Mouse (Mus musculus): Measurements from ENCODE around the gene Foxa3. TPM values are rescaled to one million over a fixed set of nuclear protein-coding genes. Genes with fewer than 3 reads are reported as not detected.

Gene Foxa3
- polyA plus RNA-seq, 1 experiment from 2014 or later, result not detected

- DNase-seq (ENCODE audit: low spot score), result no peak
- Histone ChIP-seq H3K36me3 (peaks cover 96% of the 10 kb centered on the region), H3K9me3 (replicated peaks) (no peaks in the 10 kb centered on the region), H3K27me3 (ENCODE audit: low read depth, poor library complexity, severe bottlenecking) (no peaks in the 10 kb centered on the region), H3K4me3 (no peak overlapping the region), H3K27ac (no peak overlapping the region), H3K4me1 (peaks cover 11% of the 10 kb centered on the region)
- WGBS, result 77% methylated on average over 4 of the region's 4 CpGs
Measured at GRCm38 (mm10) chr7:19051161-19051560, 27.8 kb upstream of the Foxa3 start.

DNA sequence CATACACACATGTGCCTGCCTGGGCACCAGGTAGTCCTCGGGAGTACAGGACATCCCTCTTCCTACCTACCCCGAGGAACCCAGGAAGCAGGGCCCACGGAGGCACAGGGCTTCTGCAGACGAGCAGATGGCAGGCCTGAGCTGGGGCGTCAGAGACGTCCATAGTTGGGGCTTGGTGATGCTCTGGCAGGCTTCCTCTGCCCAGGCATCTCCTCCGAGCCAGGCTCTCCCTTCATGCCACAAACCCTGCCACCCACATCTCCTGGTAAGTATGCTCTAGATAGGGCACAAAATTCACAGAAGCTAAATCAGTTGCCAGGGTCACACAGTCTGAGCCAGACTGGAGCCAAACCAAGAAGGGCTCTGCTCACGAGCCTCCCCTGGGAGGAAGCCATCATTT is 26.8 kb upstream of the Foxa3 start:
- Histone ChIP-seq H3K4me1 (peaks cover 11% of the 10 kb centered on the region), H3K4me3 (no peak overlapping the region), H3K36me3 (peaks cover 99% of the 10 kb centered on the region), H3K9me3 (replicated peaks) (no peaks in the 10 kb centered on the region), H3K27ac (no peak overlapping the region), H3K27me3 (ENCODE audit: low read depth, poor library complexity, severe bottlenecking) (no peaks in the 10 kb centered on the region)
- 90% methylated on average over 8 of the region's 8 CpGs for WGBS
- DNase-seq (ENCODE audit: low spot score), result no peak

GRCm38 (mm10) chr7:19049252-19049651 is 25.9 kb upstream of the Foxa3 start:
- WGBS, result 90% methylated on average over 5 of the region's 5 CpGs
- H3K4me3 ChIP-seq, result no peak overlapping the region
- H3K4me1 ChIP-seq, result peaks cover 6% of the 10 kb centered on the region
- no peak overlapping the region for H3K27ac ChIP-seq
- no peaks in the 10 kb centered on the region for H3K9me3 ChIP-seq (replicated peaks)
- H3K36me3 ChIP-seq, result peaks cover 99% of the 10 kb centered on the region
- H3K27me3 ChIP-seq (ENCODE audit: low read depth, poor library complexity, severe bottlenecking), result no peaks in the 10 kb centered on the region
- no peak for DNase-seq (ENCODE audit: low spot score)

DNA sequence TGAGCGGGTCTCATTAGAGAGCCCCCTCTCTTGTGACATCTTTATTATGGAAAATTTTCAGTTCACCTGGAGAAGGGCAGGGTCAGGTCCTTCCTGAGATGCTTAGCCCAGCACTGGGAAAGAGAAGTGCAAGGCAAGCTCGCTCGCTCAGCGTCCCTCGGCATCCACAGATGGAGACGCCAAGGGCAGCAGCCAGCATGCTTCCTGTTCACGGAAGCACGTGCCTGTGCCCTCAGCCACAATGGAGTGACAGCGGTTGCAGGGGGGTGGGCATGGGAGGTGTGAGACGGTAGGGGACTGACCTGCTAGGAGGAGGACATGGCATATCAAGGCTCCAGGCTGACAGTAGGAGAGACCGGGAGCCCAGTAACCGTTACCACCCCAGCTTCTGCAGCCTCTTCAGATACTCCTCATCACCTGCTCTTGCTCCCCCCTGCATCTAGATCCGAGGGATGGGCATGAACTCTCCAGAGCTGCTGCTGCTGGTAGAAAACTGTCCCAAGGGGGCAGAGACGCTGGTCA is 24.7 kb upstream of the Foxa3 start:
- 90% methylated on average over 14 of the region's 14 CpGs for WGBS
- Histone ChIP-seq H3K4me1 (no peaks in the 10 kb centered on the region), H3K36me3 (peaks cover 99% of the 10 kb centered on the region), H3K4me3 (no peak overlapping the region), H3K9me3 (replicated peaks) (no peaks in the 10 kb centered on the region), H3K27ac (no peak overlapping the region), H3K27me3 (ENCODE audit: low read depth, poor library complexity, severe bottlenecking) (no peaks in the 10 kb centered on the region)
- no peak for DNase-seq (ENCODE audit: low spot score)

DNA sequence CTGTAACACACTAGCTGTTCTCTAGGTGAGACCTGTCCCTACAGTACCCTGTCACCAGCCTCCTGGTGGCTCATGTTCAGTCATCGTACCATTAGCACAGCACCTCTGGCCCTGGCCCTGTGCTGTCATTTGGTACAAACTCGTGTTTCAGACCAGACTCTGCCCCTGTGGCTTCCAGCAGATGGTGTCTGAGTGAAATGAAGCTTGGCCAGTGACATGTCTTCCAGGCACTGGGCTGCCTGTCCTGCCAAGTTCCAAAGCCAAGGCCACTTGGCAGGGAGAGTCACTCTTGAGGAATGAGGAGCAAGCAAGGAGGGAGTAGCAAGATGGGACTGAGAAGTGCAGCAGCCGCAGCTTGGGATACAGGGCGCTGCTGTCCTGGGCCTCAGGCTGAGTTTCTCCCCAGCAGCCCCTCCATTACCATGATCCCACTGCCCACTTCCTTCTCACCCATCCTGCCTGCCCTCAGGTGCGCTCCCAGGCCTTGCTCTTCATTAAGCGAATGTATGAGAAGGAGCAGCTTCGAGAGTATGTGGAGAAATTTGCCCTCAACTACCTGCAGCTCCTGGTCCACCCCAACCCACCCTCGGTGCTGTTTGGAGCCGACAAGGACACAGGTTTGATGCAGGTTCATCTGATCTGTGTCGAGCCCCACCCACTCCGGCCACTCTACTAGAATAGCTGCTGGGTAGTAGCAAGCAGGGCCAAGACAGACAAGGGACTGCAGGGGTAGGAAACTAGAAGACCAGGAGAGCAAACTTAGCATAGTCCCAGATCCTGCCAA is 23.1 kb upstream of the Foxa3 start:
- H3K9me3 ChIP-seq (replicated peaks), result no peaks in the 10 kb centered on the region
- no peak for DNase-seq (ENCODE audit: low spot score)
- no peaks in the 10 kb centered on the region for H3K27me3 ChIP-seq (ENCODE audit: low read depth, poor library complexity, severe bottlenecking)
- WGBS, result 93% methylated on average over 11 of the region's 11 CpGs
- peaks cover 99% of the 10 kb centered on the region for H3K36me3 ChIP-seq
- H3K4me1 ChIP-seq, result no peaks in the 10 kb centered on the region
- no peak overlapping the region for H3K4me3 ChIP-seq
- no peak overlapping the region for H3K27ac ChIP-seq

DNA sequence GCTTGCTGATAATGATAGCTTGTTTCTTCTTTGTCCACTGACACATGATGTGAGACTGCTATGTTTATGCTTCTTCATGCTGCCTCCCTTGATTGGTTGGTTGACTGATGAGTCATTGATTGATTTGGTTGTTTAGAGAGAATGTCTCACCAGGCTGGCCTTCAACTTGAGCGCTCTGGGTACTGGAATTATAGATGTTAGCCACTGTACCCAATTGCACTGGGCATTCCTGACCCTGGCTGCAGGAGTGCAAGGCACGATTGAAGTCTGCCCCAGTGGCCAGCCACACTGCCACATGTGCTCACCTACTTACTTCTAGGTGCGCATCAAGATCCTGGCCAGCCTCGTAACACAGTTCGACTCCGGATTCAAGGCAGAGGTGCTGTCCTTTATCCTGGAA is 21.3 kb upstream of the Foxa3 start:
- Histone ChIP-seq H3K9me3 (replicated peaks) (no peaks in the 10 kb centered on the region), H3K4me1 (no peaks in the 10 kb centered on the region), H3K27ac (no peak overlapping the region), H3K27me3 (ENCODE audit: low read depth, poor library complexity, severe bottlenecking) (no peaks in the 10 kb centered on the region), H3K4me3 (no peak overlapping the region), H3K36me3 (peaks cover 99% of the 10 kb centered on the region)
- no peak for DNase-seq (ENCODE audit: low spot score)
- 96% methylated on average over 6 of the region's 6 CpGs for WGBS

GRCm38 (mm10) chr7:19031641-19032040 is 8.3 kb upstream of the Foxa3 start:
- 79% methylated on average over 4 of the region's 4 CpGs for WGBS
- H3K4me1 ChIP-seq, result peaks cover 4% of the 10 kb centered on the region; the same call in 1 of the 2 replicates
- no peak for DNase-seq (ENCODE audit: low spot score)

GRCm38 (mm10) chr7:19029084-19029653 is 5.8 kb upstream of the Foxa3 start:
- H3K9me3 ChIP-seq (replicated peaks), result no peaks in the 10 kb centered on the region
- no peak overlapping the region for H3K27ac ChIP-seq
- peak; percentile 67 for DNase-seq (ENCODE audit: low spot score)
- H3K36me3 ChIP-seq, result peaks cover 63% of the 10 kb centered on the region
- H3K4me1 ChIP-seq, result peaks cover 19% of the 10 kb centered on the region
- 72% methylated on average over 6 of the region's 6 CpGs for WGBS
- no peak overlapping the region for H3K4me3 ChIP-seq
- no peaks in the 10 kb centered on the region for H3K27me3 ChIP-seq (ENCODE audit: low read depth, poor library complexity, severe bottlenecking)

More at GRCm38 (mm10) chr7:19031641-19032040, 8.3 kb upstream of the Foxa3 start:
- H3K27ac ChIP-seq, result no peak overlapping the region
- H3K9me3 ChIP-seq (replicated peaks), result no peaks in the 10 kb centered on the region
- no peaks in the 10 kb centered on the region for H3K27me3 ChIP-seq (ENCODE audit: low read depth, poor library complexity, severe bottlenecking)
- H3K36me3 ChIP-seq, result peaks cover 88% of the 10 kb centered on the region
- no peak overlapping the region for H3K4me3 ChIP-seq

GRCm38 (mm10) chr7:19028067-19028466 is 4.7 kb upstream of the Foxa3 start:
- H3K9me3 ChIP-seq (replicated peaks), result no peaks in the 10 kb centered on the region
- H3K27me3 ChIP-seq (ENCODE audit: low read depth, poor library complexity, severe bottlenecking), result peaks cover 9% of the 10 kb centered on the region
- H3K4me1 ChIP-seq, result peaks cover 24% of the 10 kb centered on the region
- H3K4me3 ChIP-seq, result no peak overlapping the region
- no peak for DNase-seq (ENCODE audit: low spot score)
- no peak overlapping the region for H3K27ac ChIP-seq
- peaks cover 52% of the 10 kb centered on the region for H3K36me3 ChIP-seq

DNA sequence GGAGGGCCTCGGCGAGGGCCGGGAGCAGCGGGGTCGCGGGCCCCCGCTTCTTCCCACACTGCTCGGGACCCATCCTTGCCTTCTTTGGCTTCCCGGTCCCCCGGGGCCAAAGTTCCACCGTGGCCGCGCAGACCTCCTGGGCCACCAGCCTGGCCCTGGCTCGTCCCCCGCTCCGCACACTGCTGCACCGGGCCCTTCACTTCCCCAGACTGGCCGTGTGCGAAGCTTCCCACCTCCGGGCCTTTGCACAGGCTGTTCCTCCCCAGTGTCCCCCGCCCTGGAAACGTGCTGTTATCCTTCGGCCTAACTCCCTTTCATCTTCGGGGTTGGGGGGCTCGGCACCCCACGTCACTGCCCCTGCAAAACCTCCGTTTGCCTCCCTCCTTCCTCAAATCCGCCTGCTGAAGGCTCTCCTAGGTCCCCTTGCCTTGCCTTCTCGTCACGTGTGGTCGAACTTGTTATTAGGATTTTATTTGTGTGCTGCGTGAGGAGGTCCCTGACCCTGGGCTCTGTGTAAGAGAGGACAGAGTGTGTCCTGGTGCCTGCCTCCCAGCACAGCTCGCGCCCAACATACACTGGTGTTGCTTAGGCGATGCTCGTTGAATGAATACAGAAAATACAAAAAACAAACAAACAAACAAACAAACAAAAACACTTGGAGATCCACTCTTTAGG is 1.4 kb upstream of the Foxa3 start:
- no peak for DNase-seq (ENCODE audit: low spot score)
- 3% methylated on average over 30 of the region's 36 CpGs for WGBS

GRCm38 (mm10) chr7:19024096-19024506 is 763 bp upstream of the Foxa3 start, which contains the start of gene Sympk:
TSS of gene Sympk (plus strand) at chr7:19024377.
- peaks cover 13% of the 10 kb centered on the region for H3K36me3 ChIP-seq
- under 1% methylated on average over 50 of the region's 50 CpGs for WGBS

More for the DNA sequence above, 1.4 kb upstream of the Foxa3 start:
- H3K4me3 ChIP-seq, result peak overlapping the region; percentile 88
- H3K4me1 ChIP-seq, result peaks cover 31% of the 10 kb centered on the region
- peaks cover 19% of the 10 kb centered on the region for H3K36me3 ChIP-seq
- H3K27me3 ChIP-seq (ENCODE audit: low read depth, poor library complexity, severe bottlenecking), result peaks cover 42% of the 10 kb centered on the region
- peak overlapping the region; percentile 92 for H3K27ac ChIP-seq
- no peaks in the 10 kb centered on the region; the same call in 1 of the 2 replicates for H3K9me3 ChIP-seq (replicated peaks)

GRCm38 (mm10) chr7:19022189-19022958 is 964 bp downstream of the Foxa3 start:
- Histone ChIP-seq H3K4me3 (no peak overlapping the region), H3K27ac (no peak overlapping the region), H3K4me1 (peaks cover 27% of the 10 kb centered on the region), H3K9me3 (replicated peaks) (no peaks in the 10 kb centered on the region; the same call in 1 of the 2 replicates), H3K27me3 (ENCODE audit: low read depth, poor library complexity, severe bottlenecking) (peaks cover 47% of the 10 kb centered on the region), H3K36me3 (no peaks in the 10 kb centered on the region)
- WGBS, result 58% methylated on average over 18 of the region's 18 CpGs
- DNase-seq (ENCODE audit: low spot score), result no peak

More at GRCm38 (mm10) chr7:19024096-19024506, 763 bp upstream of the Foxa3 start, which contains the start of gene Sympk:
- Histone ChIP-seq H3K4me1 (peaks cover 31% of the 10 kb centered on the region), H3K27ac (peak within 1 kb of the TSS; percentile 92), H3K4me3 (peak within 1 kb of the TSS; percentile 88), H3K27me3 (ENCODE audit: low read depth, poor library complexity, severe bottlenecking) (peaks cover 47% of the 10 kb centered on the region), H3K9me3 (replicated peaks) (no peaks in the 10 kb centered on the region; the same call in 1 of the 2 replicates)
- DNase-seq (ENCODE audit: low spot score), result peak; percentile 96
